Mouse (Mus musculus) megakaryocyte, adult 5-6 weeks (primary cell): ENCODE results near the gene Uba2. TPM values are rescaled to one million over a fixed set of nuclear protein-coding genes. Genes with fewer than 3 reads are reported as not detected.

Experiments used
- ATAC-seq: 2 replicates; pipeline ENCODE4 v1.8.0; 2016; ENCODE audit warnings: mild to moderate bottlenecking, inconsistent platforms; ENCODE audit not compliant: poor library complexity, severe bottlenecking
- total RNA-seq, 2 experiments: library from RNA; stranded (forward) in 1 of 2; stranded (reverse) in 1 of 2; fragments of 153-499, 151-499 nt in 1 of 2; fragments of 221-1000, 200-1000 nt in 1 of 2; gene quantifications; 2 replicates each; pipeline versions ENCODE4 v1.2.3 to v1.2.4; 2015 to 2017

The Uba2 gene
- total RNA-seq, 2 experiments from 2014 or later = 111 to 126 TPM

GRCm38 (mm10) chr7:34100002-34100401 is 69.4 kb downstream of the Uba2 start:
- ATAC-seq = no peak

GRCm38 (mm10) chr7:34094911-34095481 is 74.4 kb downstream of the Uba2 start, which contains the start of gene Scgb1b30:
TSS of gene Scgb1b30 (plus strand) at chr7:34095431.
- ATAC-seq = no peak

Other genes starting within 250 kb of the Uba2 start
- gene Scgb2b26, start 224.6 kb downstream of the Uba2 start, total RNA-seq (2015) = not detected in 2 replicates
- gene Scgb2b26, start 224.6 kb downstream of the Uba2 start, total RNA-seq (2017) = not detected in 2 replicates
- not detected in 2 replicates for gene Scgb2b27, start 155.7 kb downstream of the Uba2 start, total RNA-seq (2015)
- not detected in 2 replicates for gene Scgb2b27, start 155.7 kb downstream of the Uba2 start, total RNA-seq (2017)
- gene Scgb1b27, start 148.1 kb downstream of the Uba2 start, total RNA-seq (2015) = not detected in 2 replicates
- not detected in 2 replicates for gene Scgb1b27, start 148.1 kb downstream of the Uba2 start, total RNA-seq (2017)
- not detected in 2 replicates for gene Scgb1b30, start 74.2 kb downstream of the Uba2 start, total RNA-seq (2015)
- not detected in 2 replicates for gene Scgb1b30, start 74.2 kb downstream of the Uba2 start, total RNA-seq (2017)
- gene Wtip, start 36.3 kb downstream of the Uba2 start, total RNA-seq (2015) = 0.09 and 0.14 TPM in 2 replicates
- 0.33 TPM in 1 of 2 replicates, not detected in the other for gene Wtip, start 36.3 kb downstream of the Uba2 start, total RNA-seq (2017)
- 26.1 and 30.6 TPM in 2 replicates for gene Pdcd2l, start 27.1 kb upstream of the Uba2 start, total RNA-seq (2015)
- 33.9 and 37.0 TPM in 2 replicates for gene Pdcd2l, start 27.1 kb upstream of the Uba2 start, total RNA-seq (2017)
- gene Gpi1, start 60.7 kb upstream of the Uba2 start, total RNA-seq (2015) = 345 and 348 TPM in 2 replicates
- gene Gpi1, start 60.7 kb upstream of the Uba2 start, total RNA-seq (2017) = 393 and 429 TPM in 2 replicates
- not detected in 2 replicates for gene Gm6096, start 81.4 kb upstream of the Uba2 start, total RNA-seq (2015)
- not detected in 2 replicates for gene Gm6096, start 81.4 kb upstream of the Uba2 start, total RNA-seq (2017)
- gene 4931406P16Rik, start 144.0 kb upstream of the Uba2 start, total RNA-seq (2015) = 18.6 and 23.2 TPM in 2 replicates
- gene 4931406P16Rik, start 144.0 kb upstream of the Uba2 start, total RNA-seq (2017) = 19.4 and 23.7 TPM in 2 replicates
- gene Lsm14a, start 223.7 kb upstream of the Uba2 start, total RNA-seq (2015) = 118 and 135 TPM in 2 replicates
- 85.4 and 90.6 TPM in 2 replicates for gene Lsm14a, start 223.7 kb upstream of the Uba2 start, total RNA-seq (2017)